In genomic region chrX:101616183-101616582, GRCm38 (mm10) we compare ENCODE assay signal across 27 mouse cellular contexts. TPM values are rescaled to one million over a fixed set of nuclear protein-coding genes. Genes with fewer than 3 reads are reported as not detected.
DNase-seq lines count a peak whose midpoint lies in the region; ATAC-seq lines count a peak whose summit lies in the region.
"Had no signal": no experiment of that assay in that cellular context is flagged by ENCODE, and none has a peak within 500 bp of the region (broad histone marks: within the 10 kb centered on the region; RNA-seq: fewer than 3 reads in every experiment).

No protein-coding gene starts in this region.

- H3K27me3 ChIP-seq in hindbrain, embryonic 12.5 days, result no peaks in the 10 kb centered on the region; the same call in none of the 2 replicates
- H3K27me3 ChIP-seq in liver, embryonic 11.5 days (replicated peaks; ENCODE audit: control insufficient read depth, insufficient read depth, low read length), result peaks cover 10% of the 10 kb centered on the region; the same call in 1 of the 2 replicates
- H3K27me3 ChIP-seq: CH12.LX; forebrain, embryonic 13.5 days; hindbrain, embryonic 15.5 days had no signal

- WGBS in hindbrain, embryonic 12.5 days, result 93% methylated on average over 3 of the region's 3 CpGs
- WGBS in liver, embryonic 11.5 days, result 85% methylated on average over 3 of the region's 3 CpGs

- H3K4me3 ChIP-seq in hindbrain, embryonic 12.5 days, result no peak overlapping the region
- no peak overlapping the region for H3K4me3 ChIP-seq in liver, embryonic 11.5 days (ENCODE audit: low read depth, low read length)
- H3K4me3 ChIP-seq: forebrain, embryonic 10.5 days; forebrain, embryonic 13.5 days; gastrocnemius, adult 2 months; heart, embryonic 12.5 days; heart, embryonic 15.5 days; hindbrain, embryonic 10.5 days; hindbrain, embryonic 15.5 days had no signal

- no peaks in the 10 kb centered on the region for H3K4me1 ChIP-seq in hindbrain, embryonic 12.5 days
- H3K4me1 ChIP-seq in liver, embryonic 11.5 days (replicated peaks; ENCODE audit: control insufficient read depth, insufficient read depth, low read length), result no peaks in the 10 kb centered on the region
- H3K4me1 ChIP-seq: forebrain, embryonic 10.5 days; forebrain, embryonic 13.5 days; heart, embryonic 12.5 days; heart, embryonic 15.5 days; hindbrain, embryonic 10.5 days; hindbrain, embryonic 15.5 days had no signal

- H3K4me2 ChIP-seq in hindbrain, embryonic 12.5 days (replicated peaks), result no peak overlapping the region
- no peak overlapping the region for H3K4me2 ChIP-seq in liver, embryonic 11.5 days
- H3K4me2 ChIP-seq: forebrain, embryonic 13.5 days; heart, embryonic 12.5 days; heart, embryonic 15.5 days; hindbrain, embryonic 15.5 days had no signal

- no peaks in the 10 kb centered on the region for H3K36me3 ChIP-seq in hindbrain, embryonic 12.5 days
- H3K36me3 ChIP-seq in liver, embryonic 11.5 days (ENCODE audit: control insufficient read depth, insufficient read depth, low read length), result no peaks in the 10 kb centered on the region
- H3K36me3 ChIP-seq: forebrain, embryonic 10.5 days; G1E; heart, embryonic 12.5 days; heart, embryonic 15.5 days; hindbrain, embryonic 10.5 days; hindbrain, embryonic 15.5 days had no signal

- no peak overlapping the region for H3K27ac ChIP-seq in hindbrain, embryonic 12.5 days
- no peak overlapping the region for H3K27ac ChIP-seq in liver, embryonic 11.5 days (ENCODE audit: low read depth, low read length)
- H3K27ac ChIP-seq: forebrain, embryonic 10.5 days; forebrain, embryonic 13.5 days; gastrocnemius, adult 2 months; heart, embryonic 15.5 days; hindbrain, embryonic 10.5 days; hindbrain, embryonic 15.5 days had no signal

- ATAC-seq in common myeloid progenitor, adult 5-6 weeks (replicated peaks; ENCODE audit: low read depth, poor library complexity, severe bottlenecking), result 0 out of 2 replicates have a peak, but pooled peaks have one; percentile 25
- ATAC-seq in megakaryocyte progenitor cell, adult 5-6 weeks (replicated peaks; ENCODE audit: poor library complexity), result peak; percentile 44
- no peak for ATAC-seq in hindbrain, embryonic 12.5 days (ENCODE audit: low FRiP score)
- ATAC-seq in liver, embryonic 11.5 days (replicated peaks; ENCODE audit: low FRiP score), result no peak
- ATAC-seq: forebrain, embryonic 13.5 days; forebrain, embryonic 16.5 days; intestine, postnatal 0 days had no signal

- no peaks in the 10 kb centered on the region for H3K9me3 ChIP-seq in hindbrain, embryonic 12.5 days (replicated peaks)
- H3K9me3 ChIP-seq in liver, embryonic 11.5 days (ENCODE audit: control insufficient read depth, low read length), result no peaks in the 10 kb centered on the region
- H3K9me3 ChIP-seq: forebrain, embryonic 10.5 days; forebrain, embryonic 13.5 days; G1E; heart, embryonic 12.5 days; heart, embryonic 15.5 days; hindbrain, embryonic 10.5 days; hindbrain, embryonic 15.5 days had no signal

- DNase-seq in 416B (ENCODE audit: low read depth), result peak; percentile 41
- no peak for DNase-seq in liver, embryonic 11.5 days (ENCODE audit: low spot score)
- no peak for DNase-seq in gastrocnemius, adult 18-20 months (ENCODE audit: low spot score)
- DNase-seq: adrenal gland, adult 2 months; adrenal gland, postnatal 14 days; cerebellum, adult 11 months; cerebellum, adult 8-10 months; cerebellum, postnatal 10 days; cerebellum, postnatal 36 days; gastrocnemius, adult 2 months; gastrocnemius, postnatal 14 days; heart, adult 18-20 months; heart, postnatal 10 days; heart, postnatal 36 days had no signal

- no peak overlapping the region for H3K9ac ChIP-seq in hindbrain, embryonic 12.5 days
- no peak overlapping the region for H3K9ac ChIP-seq in liver, embryonic 11.5 days (ENCODE audit: low read depth, low read length)
- H3K9ac ChIP-seq: forebrain, embryonic 13.5 days; heart, embryonic 12.5 days; heart, embryonic 15.5 days; hindbrain, embryonic 15.5 days had no signal

RNA-seq across cellular contexts. Expression of gene Ogt, which starts 23.7 kb away (rescaled TPM):
- 83.0 and 95.1 TPM in 2 replicates for total RNA-seq in common myeloid progenitor, adult 5-6 weeks (2017)
- total RNA-seq in megakaryocyte progenitor cell, adult 5-6 weeks (2015), result 85.2 and 148 TPM in 2 replicates
- total RNA-seq in megakaryocyte progenitor cell, adult 5-6 weeks (2017), result 53.9 and 80.9 TPM in 2 replicates
- polyA plus RNA-seq in hindbrain, embryonic 12.5 days (2016; fragmentation: Nextera tagmentation; extraction: Ambion mirVana), result 218 and 233 TPM in 2 replicates
- polyA plus RNA-seq in liver, embryonic 11.5 days (2014; fragmentation: Nextera tagmentation; extraction: Ambion mirVana), result 128 TPM in 2 replicates
- 10 to 100 TPM; 64.7 to 74.0 TPM for total RNA-seq in gastrocnemius, adult 18-20 months (2021)

Comparison
In these comparisons a context has a peak if more than half of its experiments do, and no peak if none do; other contexts are left out.
1. ATAC-seq: peak in common myeloid progenitor, adult 5-6 weeks (single experiment) and megakaryocyte progenitor cell, adult 5-6 weeks (single experiment); none in hindbrain, embryonic 12.5 days (single experiment) and liver, embryonic 11.5 days (single experiment).